Mouse (Mus musculus) spleen, postnatal 36 days (tissue): ENCODE measurements around the gene Gamt.
"Not testable (repeated sequence)": the region's sequence is repeated elsewhere in the genome, so short reads cannot be mapped to it uniquely, and the experiment has no call there.

Source experiments
- DNase-seq, 2 experiments: peaks; one replicate each; pipeline ENCODE4 v3.0.0; 2022; ENCODE audit warnings: low spot score in 2 of 2, mixed read lengths in 1 of 2

The Gamt gene

DNA sequence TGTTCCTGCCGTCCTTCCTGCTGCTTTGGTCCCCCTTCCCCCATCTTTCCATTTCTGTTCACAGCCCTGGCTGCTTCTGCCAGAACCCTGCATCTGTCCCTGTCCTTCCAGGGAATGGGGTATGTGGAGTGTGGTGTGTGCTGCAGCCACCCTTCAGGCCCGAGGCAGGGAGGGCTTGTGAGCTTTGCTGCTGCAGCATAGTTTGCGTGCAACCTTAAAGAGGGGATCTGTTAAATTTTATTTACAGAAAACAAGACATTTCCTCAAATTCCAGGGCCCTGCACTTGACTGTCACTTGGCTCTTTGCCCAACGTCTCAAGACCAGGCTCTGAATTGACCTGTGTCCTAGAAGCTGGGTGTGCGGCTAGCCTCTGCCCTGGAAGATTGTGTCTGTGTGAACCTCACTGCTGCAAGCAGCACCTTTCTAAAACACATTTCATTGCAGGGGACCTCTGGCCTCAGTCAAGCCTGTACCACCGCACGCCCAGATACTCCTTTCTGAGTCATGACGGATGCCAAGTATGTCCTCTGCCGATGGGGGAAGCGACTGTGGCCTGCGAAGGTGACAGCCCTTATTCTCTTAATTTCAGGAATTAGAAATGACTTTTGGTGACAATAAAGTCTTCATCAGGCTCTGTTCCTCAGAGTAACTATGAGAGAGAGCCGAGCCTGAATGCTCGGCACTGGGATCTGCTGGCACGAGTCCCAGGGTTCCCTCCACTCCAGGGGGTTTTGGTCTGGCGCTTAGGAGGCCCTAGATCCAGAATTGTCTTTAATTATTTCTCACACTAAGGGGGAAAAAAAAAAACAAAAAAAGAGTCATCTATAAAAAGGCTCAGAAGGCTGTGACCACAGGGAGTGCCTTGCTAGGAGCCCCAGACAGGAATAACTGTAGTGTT is 32.7 kb downstream of the Gamt start:
- DNase-seq, result no peak

DNA sequence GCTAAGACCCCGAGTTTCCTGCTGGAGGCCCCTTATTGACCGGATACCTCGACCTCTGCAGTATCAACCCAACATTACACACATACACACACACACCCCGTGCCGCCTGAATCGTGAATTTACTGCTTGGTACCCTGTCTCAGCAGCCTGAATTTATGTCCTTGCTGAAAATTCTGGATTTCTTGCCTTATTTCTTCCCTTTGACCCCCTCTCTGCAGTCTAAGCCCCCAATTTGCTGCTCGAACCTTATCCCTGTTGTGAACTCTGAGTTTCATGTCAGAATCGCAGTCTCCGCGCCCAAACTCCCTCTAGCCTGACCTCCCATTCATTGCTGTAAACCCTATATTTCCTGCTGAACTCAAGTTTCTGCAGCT is 33.7 kb downstream of the Gamt start:
- DNase-seq, result no peak

DNA sequence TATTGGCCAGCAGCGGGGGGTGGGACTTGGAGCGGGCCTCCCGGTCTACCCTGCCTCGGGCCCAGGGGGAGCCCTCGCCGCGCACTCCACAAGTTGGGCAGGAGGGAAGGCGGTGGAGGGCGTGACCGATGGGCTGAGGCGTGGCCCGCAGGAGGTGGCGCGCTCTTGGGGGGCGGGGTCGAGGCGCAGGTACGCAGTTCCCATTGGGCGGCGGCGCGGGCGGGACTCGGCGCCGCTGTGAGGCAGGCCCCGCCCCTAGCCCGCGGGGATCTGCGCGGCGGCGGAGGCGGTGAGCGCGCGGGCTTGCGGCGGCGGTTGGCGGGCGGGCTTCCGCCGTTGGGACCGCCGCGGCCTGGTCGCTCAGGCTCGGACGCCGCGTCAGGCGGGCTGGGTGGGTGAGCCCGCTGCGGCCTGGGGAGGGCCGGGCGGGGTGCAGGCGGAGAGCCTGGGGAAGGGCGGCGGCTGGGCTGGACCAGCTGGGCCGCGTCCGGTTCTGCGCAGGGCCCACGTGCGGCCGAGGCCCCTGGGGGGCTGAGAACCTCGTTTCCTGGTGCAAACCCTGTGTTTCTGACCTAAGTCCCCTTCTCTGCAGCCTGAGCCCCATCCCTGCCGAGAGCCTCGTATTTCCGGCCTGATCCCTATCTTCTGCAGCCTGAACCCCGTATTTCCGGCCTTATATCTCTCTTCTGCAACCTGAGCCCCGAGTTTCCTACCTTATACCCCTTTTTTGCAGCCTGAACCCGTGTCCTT is 34.2 kb downstream of the Gamt start, which contains the start of gene Mum1:
TSS of gene Mum1 (plus strand) at position 19 of the 750 bp plus-strand sequence.
- peak; percentile 98 to 99 for DNase-seq

DNA sequence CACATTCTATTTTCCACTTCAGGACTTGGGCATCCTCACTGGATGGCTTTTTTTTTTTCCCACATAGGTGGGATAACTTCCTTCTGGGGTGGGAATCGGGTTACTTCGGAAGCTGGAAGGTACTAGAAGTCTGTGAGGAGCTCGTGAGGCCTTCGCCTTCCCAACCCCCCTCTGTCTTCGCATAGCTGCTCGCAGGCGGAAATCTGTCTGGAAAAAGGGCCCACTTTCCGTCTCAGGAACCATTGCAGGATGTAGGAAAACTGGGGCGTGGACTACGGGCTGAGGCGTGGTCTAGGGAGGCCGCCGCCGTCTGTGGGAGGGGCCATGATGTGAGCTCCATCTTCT is 34.8 kb downstream of the Gamt start:
- no peak for DNase-seq

DNA sequence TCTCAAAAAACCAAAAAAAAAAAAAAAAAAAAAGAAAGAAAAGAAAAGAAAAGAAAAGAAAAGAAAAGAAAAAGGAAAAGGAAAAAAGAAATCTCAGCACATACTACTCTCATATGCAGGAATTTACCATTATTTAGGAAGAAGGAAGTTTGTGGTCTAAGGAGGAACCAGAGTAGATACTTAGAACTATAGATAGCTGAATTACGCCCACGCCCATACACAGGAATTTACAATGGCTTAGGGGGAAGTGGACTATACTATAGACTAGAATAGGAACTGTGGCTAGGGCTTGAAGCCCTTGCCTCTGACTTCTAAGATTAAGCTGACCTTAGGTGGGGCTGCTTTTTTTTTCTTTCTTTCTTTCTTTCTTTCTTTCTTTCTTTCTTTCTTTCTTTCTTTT is 37.7 kb downstream of the Gamt start:
- DNase-seq, result peak; percentile 46 to 49

DNA sequence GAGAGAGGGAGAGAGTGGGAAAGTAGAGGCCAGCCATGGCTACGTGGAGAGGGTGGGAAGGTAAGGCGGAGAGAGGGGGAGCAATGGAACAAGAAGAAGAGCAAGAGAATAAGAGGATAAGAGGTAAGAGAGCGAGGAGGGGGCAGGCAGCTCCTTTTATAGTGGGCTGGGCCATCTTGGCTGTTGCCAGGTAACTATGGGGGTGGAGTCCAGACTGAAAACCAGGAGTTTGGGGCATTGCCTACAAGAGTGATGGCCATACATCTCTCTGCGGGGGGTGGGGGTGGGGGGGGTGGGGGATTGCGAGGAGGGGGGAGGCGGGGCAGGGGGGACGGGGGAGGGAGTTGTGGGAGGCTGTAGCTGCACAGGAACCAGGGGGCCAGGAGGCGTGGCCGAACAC is 40.1 kb downstream of the Gamt start:
- DNase-seq, result no peak

DNA sequence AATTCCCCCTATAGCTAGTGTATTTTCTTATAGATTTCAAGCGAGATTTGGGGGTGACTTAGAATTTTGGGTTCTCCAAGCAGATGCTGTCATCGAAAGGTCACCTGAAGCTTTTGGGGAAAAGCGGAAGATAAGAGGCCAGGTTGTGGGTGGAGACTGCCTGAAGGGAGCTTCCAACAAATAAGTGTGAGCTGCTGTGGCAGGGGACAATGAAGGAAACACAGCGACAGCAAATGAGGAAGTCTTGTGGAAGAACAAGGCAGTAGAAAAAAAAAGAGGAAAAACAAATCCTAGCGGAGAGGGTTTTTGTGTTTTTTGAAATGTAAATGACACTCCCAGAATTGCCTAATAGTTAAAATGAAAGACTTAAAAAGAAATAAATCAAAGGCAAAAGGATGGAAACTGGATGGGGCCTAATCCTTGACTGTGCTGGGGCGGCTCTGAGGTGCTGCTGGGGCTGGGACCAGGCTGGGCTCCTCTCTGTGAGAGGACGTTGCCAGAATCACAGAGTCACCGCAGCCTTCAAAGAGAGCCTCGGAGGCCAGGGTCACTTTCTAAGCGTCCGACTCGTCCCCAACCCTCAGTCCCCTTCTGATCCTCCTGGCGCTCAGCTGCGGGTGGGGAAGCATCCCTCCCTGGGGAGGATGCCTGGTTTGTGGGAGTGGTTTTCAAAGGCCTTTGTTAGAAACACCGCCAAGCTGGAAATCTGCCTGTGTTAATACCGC is 45.6 kb downstream of the Gamt start:
- DNase-seq, result no peak

DNA sequence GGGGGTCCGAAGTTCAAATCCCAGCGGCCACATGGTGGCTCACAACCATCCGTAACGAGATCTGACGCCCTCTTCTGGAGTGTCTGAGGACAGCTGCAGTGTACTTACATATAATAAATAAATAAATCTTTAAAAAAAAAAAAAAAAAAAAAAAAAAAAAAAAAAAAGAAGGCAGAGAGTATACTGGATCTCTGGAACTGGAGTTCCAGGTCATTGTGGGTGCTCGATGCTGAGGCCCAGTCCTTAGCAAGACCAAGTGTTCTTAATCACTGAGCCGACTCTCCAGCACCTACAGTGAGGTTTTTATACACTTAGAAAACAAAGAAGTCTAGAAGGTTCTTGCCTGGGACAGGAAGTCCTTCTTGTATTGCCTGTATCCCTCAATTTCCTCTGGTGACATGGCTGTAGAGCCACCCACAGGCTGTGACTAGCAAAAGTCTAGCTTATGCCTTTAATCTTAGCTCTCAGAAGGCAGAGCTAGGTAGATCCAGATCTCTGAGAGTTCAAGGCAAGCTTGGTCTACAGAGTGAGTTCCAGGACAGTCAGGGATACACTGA is 49.2 kb downstream of the Gamt start:
- not testable (repeated sequence) for DNase-seq

DNA sequence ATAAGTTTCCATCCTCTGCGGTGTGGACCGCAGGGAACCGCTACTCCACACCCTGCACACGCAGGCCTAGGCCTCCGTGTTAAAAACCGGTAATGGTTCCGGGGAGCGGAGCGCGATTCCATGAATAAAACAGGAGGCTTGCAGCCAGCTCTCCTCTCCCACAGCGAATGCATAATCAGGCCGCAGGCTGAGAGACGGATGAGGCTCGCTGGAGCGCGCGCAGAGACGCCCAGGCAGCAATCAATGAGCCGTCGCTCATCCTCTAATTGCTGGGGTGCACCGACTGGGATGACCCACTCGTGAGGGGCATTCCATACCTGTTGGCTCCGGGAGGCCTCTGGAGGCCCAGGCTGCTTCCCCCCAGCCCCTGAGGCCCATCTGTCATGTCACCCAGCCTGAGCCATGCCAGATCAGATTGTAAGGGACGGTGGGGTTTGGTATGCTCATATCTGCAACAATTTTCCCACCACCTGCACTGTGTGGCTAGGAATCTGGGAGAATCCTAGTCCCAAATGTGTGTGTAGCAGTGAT is 51.9 kb downstream of the Gamt start:
- DNase-seq, result no peak

DNA sequence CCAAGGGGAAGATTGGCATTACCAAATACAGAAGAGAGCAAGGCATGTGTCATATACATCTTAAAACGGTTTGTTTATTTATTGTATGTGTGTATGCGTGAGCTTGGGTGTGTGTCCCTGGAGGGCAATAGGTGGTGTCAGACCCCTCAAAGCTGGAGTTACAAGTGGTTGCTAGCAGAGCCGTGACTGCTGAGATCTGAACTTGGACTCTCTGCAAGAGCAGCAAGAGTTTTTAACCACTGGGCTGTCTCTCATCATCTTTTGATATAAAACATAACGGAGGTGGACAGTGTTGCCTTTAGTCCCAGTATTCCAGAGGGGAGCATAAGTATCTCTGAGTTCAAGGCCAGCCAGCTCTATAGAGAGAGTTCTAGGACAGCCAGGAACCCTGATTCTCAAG is 52.6 kb downstream of the Gamt start:
- DNase-seq, result no peak
